Mouse (Mus musculus) bone marrow macrophage, adult 2 months (primary cell): ENCODE results near the gene Slc9a3r1.

Source experiments
- CTCF ChIP-seq: IDR thresholded peaks from 2 replicates; pipeline ENCODE4 v1.5.1; 2012; ENCODE audit warnings: low read depth, mild to moderate bottlenecking, low read length, moderate library complexity
- POLR2A ChIP-seq: IDR thresholded peaks from 2 replicates; pipeline ENCODE4 v1.6.1; 2012; ENCODE audit warnings: mild to moderate bottlenecking, low read depth, low read length, borderline replicate concordance

DNA sequence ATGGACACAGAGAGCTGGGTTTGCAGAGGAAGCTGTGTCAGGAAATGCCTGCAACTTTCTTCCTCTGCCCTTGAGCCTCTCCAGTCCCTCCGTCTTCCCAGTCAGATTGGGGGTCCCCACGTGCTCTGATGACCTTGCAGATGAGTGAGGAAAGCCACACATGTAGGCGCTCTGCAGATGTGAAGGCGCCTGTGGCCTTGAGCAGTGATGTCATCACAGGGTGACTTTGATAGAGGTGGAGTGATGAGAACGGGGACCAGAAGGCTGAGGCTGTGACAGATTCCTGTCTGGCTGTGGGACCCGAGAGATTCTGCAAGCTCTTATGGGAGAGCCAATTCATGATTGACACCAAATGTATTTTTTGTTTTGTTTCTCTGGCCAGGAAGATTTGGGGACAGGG is 60.7 kb downstream of the Slc9a3r1 start:
- TF ChIP-seq POLR2A, result no peak
- TF ChIP-seq CTCF, result no peak
